Mouse (Mus musculus) testis, adult 2 months (tissue): ENCODE data around the gene Ube2g1.

Source experiments
- CTCF ChIP-seq: fragments of 200-500 bp; IDR thresholded peaks from 2 replicates; pipeline ENCODE4 v1.5.1; 2012; ENCODE audit warnings: low read depth, mild to moderate bottlenecking, inconsistent platforms, low read length, moderate library complexity; ENCODE audit not compliant: control insufficient read depth, insufficient read depth, insufficient replicate concordance
- POLR2A ChIP-seq: fragments of 200-500 bp; IDR thresholded peaks from 2 replicates; pipeline ENCODE4 v1.6.1; 2012; ENCODE audit warnings: low read depth, mild to moderate bottlenecking, inconsistent platforms, low read length, moderate library complexity; ENCODE audit not compliant: control insufficient read depth

- TF ChIP-seq POLR2A (no peak), CTCF (no peak)
Measured at GRCm38 (mm10) chr11:72618476-72618875, 11.4 kb downstream of the Ube2g1 start.
